Mouse (Mus musculus) heart, embryonic 14.5 days (tissue): ENCODE measurements around the gene Pkd1l3. TPM values are rescaled to one million over a fixed set of nuclear protein-coding genes. Genes with fewer than 3 reads are reported as not detected.

Source experiments
- ATAC-seq: fragments of 200-750 bp; cut with Nextera tagmentation; 2 replicates; pipeline ENCODE4 v1.8.0; 2017; ENCODE audit warnings: low read depth, moderate TSS enrichment; ENCODE audit not compliant: insufficient number of reproducible peaks, insufficient read depth, low FRiP score
- H3K27ac ChIP-seq, 2 experiments: fragments of 200-500 bp in 1 of 2; fragments of 300-500 bp in 1 of 2; sonication (generic) in 1 of 2; replicated peaks in 1 of 2; 2 replicates each; pipeline ENCODE4 v1.5.1; 2012 to 2014; ENCODE audit warnings: low read depth in 2 of 2, low read length in 2 of 2, control low read depth in 1 of 2, mild to moderate bottlenecking in 1 of 2, mixed read lengths in 1 of 2; ENCODE audit not compliant: control insufficient read depth in 1 of 2, insufficient read depth in 1 of 2
- H3K27me3 ChIP-seq: fragments of 300-500 bp; sonication (generic); 2 replicates; pipeline ENCODE4 v1.6.1; 2014; ENCODE audit warnings: mild to moderate bottlenecking, low read length, control low read depth; ENCODE audit not compliant: control insufficient read depth, insufficient read depth
- H3K36me3 ChIP-seq: fragments of 300-500 bp; sonication (generic); 2 replicates; pipeline ENCODE4 v1.6.1; 2014; ENCODE audit warnings: mild to moderate bottlenecking, control low read depth, low read length, mixed read lengths; ENCODE audit not compliant: control insufficient read depth, insufficient read depth
- H3K4me1 ChIP-seq, 2 experiments: fragments of 200-500 bp in 1 of 2; fragments of 300-500 bp in 1 of 2; sonication (generic) in 1 of 2; 2 replicates each; pipeline ENCODE4 v1.6.1; 2012 to 2014; ENCODE audit warnings: low read length in 2 of 2, control low read depth in 1 of 2, mixed read lengths in 1 of 2; ENCODE audit not compliant: control insufficient read depth in 2 of 2, insufficient read depth in 2 of 2
- H3K4me2 ChIP-seq: fragments of 300-500 bp; sonication (generic); 2 replicates; pipeline ENCODE4 v1.6.1; 2014; ENCODE audit warnings: mild to moderate bottlenecking, low read length
- H3K4me3 ChIP-seq, 2 experiments: fragments of 200-500 bp in 1 of 2; fragments of 300-500 bp in 1 of 2; sonication (generic) in 1 of 2; 2 replicates each; pipeline ENCODE4 v1.5.1; 2012 to 2014; ENCODE audit warnings: low read length in 2 of 2, mild to moderate bottlenecking in 2 of 2, control low read depth in 1 of 2, low read depth in 1 of 2, moderate library complexity in 1 of 2; ENCODE audit not compliant: control insufficient read depth in 1 of 2, insufficient read depth in 1 of 2
- H3K9ac ChIP-seq: fragments of 300-500 bp; sonication (generic); 2 replicates; pipeline ENCODE4 v1.6.1; 2014; ENCODE audit warnings: mild to moderate bottlenecking, low read length
- H3K9me3 ChIP-seq: fragments of 300-500 bp; sonication (generic); 2 replicates; pipeline ENCODE4 v1.6.1; 2016; ENCODE audit warnings: low read length, control low read depth; ENCODE audit not compliant: control insufficient read depth
- WGBS: fragments of 180-500 bp; shearing (Covaris S2); extraction: QIAGEN DNeasy Blood & Tissue Kit; methylation state at CpG from one replicate; pipeline ENCODE4 v1.1.7; 2014; 5-methylcytosine and 5-hydroxymethylcytosine counted together
- polyA plus RNA-seq: library from polyadenylated mRNA; unstranded; fragments of >200 nt; fragmentation: Nextera tagmentation; extraction: Ambion mirVana; gene quantifications from 2 replicates; pipeline ENCODE4 v1.2.1, GENCODE M21; 2014

Gene Pkd1l3
- polyA plus RNA-seq, 1 experiment from 2014 or later = not detected

DNA sequence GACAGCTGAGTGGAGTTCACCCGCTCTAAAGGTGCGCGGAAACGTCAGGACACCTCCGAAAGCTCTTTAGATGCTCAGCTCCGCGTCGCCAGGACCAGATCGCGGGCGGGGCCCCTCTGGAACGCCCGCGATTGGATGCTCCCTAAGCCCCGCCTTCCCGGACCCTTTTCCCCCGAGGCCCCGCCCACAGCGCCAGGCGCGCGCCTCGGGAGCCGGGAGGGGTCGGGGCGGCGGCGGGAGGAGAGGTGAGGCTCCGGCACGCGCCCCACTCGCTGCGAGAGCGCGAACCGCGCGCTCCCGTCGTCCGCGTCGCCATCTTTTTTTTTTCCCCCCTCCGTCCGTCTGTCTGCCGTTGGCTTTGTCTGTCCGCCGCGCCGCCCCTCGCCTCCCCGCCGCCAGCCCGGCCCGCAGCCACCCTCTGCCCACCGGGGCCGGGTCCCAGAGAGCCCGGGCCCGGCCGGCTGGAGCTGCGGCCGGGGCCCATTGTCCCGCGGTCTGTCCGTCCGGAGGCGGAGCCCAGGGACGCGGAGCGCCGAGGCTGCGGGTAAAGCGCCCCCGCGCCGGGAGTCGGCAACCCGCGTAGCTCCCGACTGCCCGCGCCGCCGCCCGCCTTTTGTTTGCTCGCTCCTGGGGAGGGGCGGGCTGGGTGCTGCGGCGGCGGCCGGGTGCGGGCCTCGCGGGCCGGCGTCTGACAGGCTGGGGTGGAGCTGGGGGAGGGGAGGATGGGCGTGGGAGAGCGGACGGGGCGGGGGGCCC lies 91.2 kb downstream of the Pkd1l3 start, which contains the start of gene Zfp821:
Gene Zfp821 (plus strand): TSS at position 227 of the 756 bp plus-strand sequence.
- Histone ChIP-seq H3K9ac (peak within 1 kb of the TSS; percentile 100), H3K9me3 (no peaks in the 10 kb centered on the region), H3K4me1 (peaks cover 11 to 22% of the 10 kb centered on the region in 2 experiments), H3K27ac (peak within 1 kb of the TSS; percentile 81 to 96), H3K4me3 (peak within 1 kb of the TSS; percentile 87 to 97), H3K27me3 (no peaks in the 10 kb centered on the region), H3K4me2 (peak within 1 kb of the TSS; percentile 93), H3K36me3 (peaks cover 30% of the 10 kb centered on the region)
- ATAC-seq = peak; percentile 93
- 0% methylated on average over 88 of the region's 100 CpGs for WGBS

GRCm38 (mm10) chr8:109706076-109706873 lies 92.0 kb downstream of the Pkd1l3 start:
- no peak for ATAC-seq
- H3K9me3 ChIP-seq = no peaks in the 10 kb centered on the region
- peaks cover 11 to 22% of the 10 kb centered on the region in 2 experiments for H3K4me1 ChIP-seq
- no peaks in the 10 kb centered on the region for H3K27me3 ChIP-seq
- H3K36me3 ChIP-seq = peaks cover 38% of the 10 kb centered on the region
- H3K27ac ChIP-seq = peak overlapping the region; percentile 3 to 96
- H3K9ac ChIP-seq = peak overlapping the region; percentile 100
- H3K4me3 ChIP-seq = peak overlapping the region; percentile 87 to 97
- 2% methylated on average over 30 of the region's 30 CpGs for WGBS
- H3K4me2 ChIP-seq = peak overlapping the region; percentile 93

DNA sequence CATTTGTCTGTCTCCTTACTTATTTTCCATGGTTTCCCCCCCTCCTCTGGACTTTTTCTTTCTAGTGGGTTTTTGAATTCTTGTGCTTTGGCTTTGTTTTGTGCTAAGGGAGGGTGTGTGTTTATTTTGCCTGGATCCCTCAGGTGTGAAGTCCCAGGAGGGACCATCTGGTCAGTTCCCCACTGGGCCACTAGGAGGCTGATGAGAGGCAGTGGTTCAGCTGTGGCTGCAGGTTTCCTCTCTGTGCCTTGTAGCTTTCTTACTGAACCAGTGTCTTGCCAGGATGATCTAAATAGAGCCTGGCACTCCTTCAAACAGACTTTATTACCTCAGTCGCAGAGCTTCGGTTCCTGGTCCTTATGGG lies 92.5 kb downstream of the Pkd1l3 start:
- WGBS = 20% methylated on average over 2 of the region's 2 CpGs
- no peaks in the 10 kb centered on the region for H3K27me3 ChIP-seq

DNA sequence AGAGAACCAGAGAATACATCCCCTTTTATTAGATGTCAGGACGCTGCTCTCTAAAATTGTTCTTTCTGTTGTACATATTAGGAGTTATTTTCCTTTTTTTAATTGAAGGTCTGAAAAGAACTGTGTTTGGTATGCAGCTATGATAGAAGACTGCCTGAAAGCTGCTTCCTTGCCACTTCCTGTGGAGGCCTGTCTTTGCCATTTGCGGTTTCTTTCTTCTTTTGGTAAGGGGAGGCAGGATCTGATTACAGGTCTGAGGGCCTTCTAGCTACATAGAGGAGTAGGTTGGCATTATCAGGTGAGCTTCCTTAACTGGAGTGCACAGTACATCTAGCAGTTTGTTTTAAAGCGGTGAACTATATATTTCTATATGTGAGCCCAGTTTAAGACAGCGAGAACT lies 93.6 kb downstream of the Pkd1l3 start:
- H3K4me2 ChIP-seq = no peak overlapping the region
- no peak for ATAC-seq
- no peak overlapping the region for H3K9ac ChIP-seq
- H3K4me3 ChIP-seq = no peak overlapping the region
- no peak overlapping the region for H3K27ac ChIP-seq
- H3K9me3 ChIP-seq = no peaks in the 10 kb centered on the region
- H3K27me3 ChIP-seq = no peaks in the 10 kb centered on the region
- peaks cover 11 to 22% of the 10 kb centered on the region in 2 experiments for H3K4me1 ChIP-seq
- WGBS = 98% methylated on average over 4 of the region's 4 CpGs
- H3K36me3 ChIP-seq = peaks cover 54% of the 10 kb centered on the region

More for the DNA sequence above, 92.5 kb downstream of the Pkd1l3 start:
- peak overlapping the region; percentile 93 for H3K4me2 ChIP-seq
- H3K9me3 ChIP-seq = no peaks in the 10 kb centered on the region
- H3K36me3 ChIP-seq = peaks cover 44% of the 10 kb centered on the region
- H3K4me1 ChIP-seq = peaks cover 11 to 22% of the 10 kb centered on the region in 2 experiments
- no peak for ATAC-seq
- H3K4me3 ChIP-seq = peak overlapping the region; percentile 87 to 97; a peak in 3 of 4 replicates
- H3K9ac ChIP-seq = no peak overlapping the region
- no peak overlapping the region for H3K27ac ChIP-seq

GRCm38 (mm10) chr8:109712521-109712920 lies 98.2 kb downstream of the Pkd1l3 start:
- Histone ChIP-seq H3K4me2 (no peak overlapping the region), H3K27ac (no peak overlapping the region), H3K9ac (no peak overlapping the region), H3K27me3 (no peaks in the 10 kb centered on the region), H3K4me3 (no peak overlapping the region), H3K4me1 (peaks cover 0 to under 1% of the 10 kb centered on the region in 2 experiments; a peak in 1 of 4 replicates), H3K36me3 (peaks cover 96% of the 10 kb centered on the region), H3K9me3 (no peaks in the 10 kb centered on the region)
- no peak for ATAC-seq
- WGBS = 96% methylated on average over 1 of the region's 1 CpGs

DNA sequence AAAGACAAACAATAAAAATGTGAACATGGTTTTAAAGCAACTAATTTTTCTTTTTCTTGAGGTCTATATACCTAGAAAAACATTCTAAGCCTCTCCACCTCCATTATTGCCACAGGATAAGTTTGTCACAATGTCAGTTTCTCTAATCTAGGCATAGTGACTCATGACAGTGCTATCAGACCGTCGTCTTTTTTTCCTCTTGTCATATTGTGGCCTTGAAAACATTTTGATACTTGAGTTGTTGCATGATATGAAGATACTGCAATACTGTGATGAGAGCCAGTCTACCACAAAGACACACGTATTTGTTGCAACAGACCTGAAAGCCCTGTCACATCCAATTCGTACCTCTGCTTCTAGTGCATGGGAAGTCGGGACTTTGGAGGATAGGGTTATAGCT lies 100.6 kb downstream of the Pkd1l3 start:
- Histone ChIP-seq H3K4me1 (no peaks in the 10 kb centered on the region), H3K9ac (no peak overlapping the region), H3K27me3 (no peaks in the 10 kb centered on the region), H3K4me3 (no peak overlapping the region), H3K36me3 (peaks cover 96% of the 10 kb centered on the region), H3K4me2 (no peak overlapping the region), H3K27ac (no peak overlapping the region), H3K9me3 (no peaks in the 10 kb centered on the region)
- ATAC-seq = no peak
- WGBS = 85% methylated on average over 5 of the region's 5 CpGs
